Mouse (Mus musculus) testis, adult 2 months (tissue): ENCODE measurements around the gene Acot6. TPM values are rescaled to one million over a fixed set of nuclear protein-coding genes. Genes with fewer than 3 reads are reported as not detected.

Experiments
- H3K27ac ChIP-seq: fragments of 200-500 bp; 2 replicates; pipeline ENCODE4 v1.5.1; 2012; ENCODE audit warnings: low read depth, low read length; ENCODE audit not compliant: control insufficient read depth, insufficient read depth
- H3K27me3 ChIP-seq: fragments of 200-500 bp; 2 replicates; pipeline ENCODE4 v1.6.1; 2012; ENCODE audit warnings: mild to moderate bottlenecking, low read length, moderate library complexity; ENCODE audit not compliant: control insufficient read depth, insufficient read depth
- H3K36me3 ChIP-seq: fragments of 200-500 bp; 2 replicates; pipeline ENCODE4 v1.6.1; 2012; ENCODE audit warnings: mild to moderate bottlenecking, low read length; ENCODE audit not compliant: control insufficient read depth, insufficient read depth
- H3K4me1 ChIP-seq: fragments of 200-500 bp; 2 replicates; pipeline ENCODE4 v1.6.1; 2012; ENCODE audit warnings: low read length; ENCODE audit not compliant: control insufficient read depth, insufficient read depth
- H3K4me3 ChIP-seq: fragments of 200-500 bp; 2 replicates; pipeline ENCODE4 v1.5.1; 2012; ENCODE audit warnings: low read depth, mild to moderate bottlenecking, low read length, moderate library complexity, mixed read lengths; ENCODE audit not compliant: control insufficient read depth
- CTCF ChIP-seq: fragments of 200-500 bp; IDR thresholded peaks from 2 replicates; pipeline ENCODE4 v1.5.1; 2012; ENCODE audit warnings: low read depth, mild to moderate bottlenecking, inconsistent platforms, low read length, moderate library complexity; ENCODE audit not compliant: control insufficient read depth, insufficient read depth, insufficient replicate concordance
- POLR2A ChIP-seq: fragments of 200-500 bp; IDR thresholded peaks from 2 replicates; pipeline ENCODE4 v1.6.1; 2012; ENCODE audit warnings: low read depth, mild to moderate bottlenecking, inconsistent platforms, low read length, moderate library complexity; ENCODE audit not compliant: control insufficient read depth
- polyA plus RNA-seq: library from polyadenylated mRNA; depleted of rRNA; stranded (reverse); fragments of >200 nt; gene quantifications from 2 replicates; pipeline ENCODE4 v1.2.3, GENCODE M21; 2012

Acot6 gene
- polyA plus RNA-seq, 1 experiment = 0.41 TPM

DNA sequence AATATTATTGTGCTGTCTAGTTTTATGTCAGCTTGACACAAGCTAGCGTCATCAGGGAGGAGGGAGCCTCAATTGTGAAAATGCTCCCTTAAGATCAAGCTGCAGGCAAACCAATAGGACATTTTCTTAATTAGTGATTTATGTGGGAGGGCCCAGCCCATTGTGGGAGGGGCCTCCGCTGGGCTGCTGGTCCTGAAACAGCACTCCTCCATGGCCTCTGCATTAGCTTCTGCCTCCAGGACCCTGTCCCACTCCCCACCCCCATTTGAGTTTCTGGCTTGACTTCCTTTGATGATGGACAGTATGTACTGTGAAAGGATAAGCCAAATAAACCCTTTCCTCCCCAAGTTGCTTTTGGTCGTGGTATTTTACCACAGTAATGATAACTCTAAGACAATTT is 6.6 kb downstream of the Acot6 start:
- TF ChIP-seq POLR2A = no peak
- TF ChIP-seq CTCF = no peak
- no peak overlapping the region for H3K27ac ChIP-seq

DNA sequence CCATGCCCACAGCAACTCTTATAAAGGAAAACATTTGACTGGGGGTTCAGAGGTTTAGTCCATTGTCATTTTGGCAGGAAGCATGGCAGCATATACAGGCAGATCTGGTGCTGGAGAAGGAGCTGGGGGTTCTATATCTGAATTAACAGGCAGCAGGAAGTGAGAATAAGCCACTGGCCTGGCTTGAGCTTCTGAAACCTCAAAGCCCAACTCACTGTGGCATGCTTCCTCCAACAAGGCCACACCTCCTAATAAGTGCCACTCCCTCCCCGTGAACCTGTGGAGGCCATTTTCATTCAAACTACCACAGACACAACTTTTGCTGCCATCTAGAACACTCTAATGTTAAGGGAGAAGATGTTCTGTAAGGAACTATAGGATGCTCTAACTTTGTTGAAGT is 7.2 kb downstream of the Acot6 start:
- H3K4me3 ChIP-seq = no peak overlapping the region
- no peak for TF ChIP-seq POLR2A
- no peak for TF ChIP-seq CTCF

More for the DNA sequence above, 6.6 kb downstream of the Acot6 start:
- H3K4me1 ChIP-seq = no peaks in the 10 kb centered on the region
- no peak overlapping the region for H3K4me3 ChIP-seq
- H3K36me3 ChIP-seq = no peaks in the 10 kb centered on the region
- no peaks in the 10 kb centered on the region for H3K27me3 ChIP-seq

DNA sequence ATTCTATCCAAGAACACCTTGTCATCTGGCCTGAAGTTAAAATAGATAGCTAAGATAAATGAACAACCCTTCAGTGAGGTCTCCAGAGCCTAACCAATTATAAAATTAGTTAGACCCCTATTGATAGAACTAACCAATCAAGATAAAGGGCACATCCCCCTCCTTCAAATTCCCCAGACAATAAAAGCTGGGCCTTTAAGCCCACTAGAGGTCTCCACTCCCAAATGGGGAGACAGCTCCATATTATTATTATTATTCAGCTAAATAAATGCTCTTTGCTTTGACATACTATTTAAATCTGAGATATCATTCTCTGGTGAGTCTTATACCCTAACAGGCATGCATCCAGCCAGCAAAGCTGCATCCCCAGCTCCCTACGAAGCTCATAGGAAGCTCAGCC is 9.5 kb downstream of the Acot6 start:
- H3K4me3 ChIP-seq = no peak overlapping the region
- TF ChIP-seq POLR2A (no peak), CTCF (no peak)
- H3K27ac ChIP-seq = no peak overlapping the region

More for the DNA sequence above, 7.2 kb downstream of the Acot6 start:
- no peaks in the 10 kb centered on the region for H3K4me1 ChIP-seq
- no peak overlapping the region for H3K27ac ChIP-seq
- no peaks in the 10 kb centered on the region for H3K27me3 ChIP-seq
- no peaks in the 10 kb centered on the region for H3K36me3 ChIP-seq

DNA sequence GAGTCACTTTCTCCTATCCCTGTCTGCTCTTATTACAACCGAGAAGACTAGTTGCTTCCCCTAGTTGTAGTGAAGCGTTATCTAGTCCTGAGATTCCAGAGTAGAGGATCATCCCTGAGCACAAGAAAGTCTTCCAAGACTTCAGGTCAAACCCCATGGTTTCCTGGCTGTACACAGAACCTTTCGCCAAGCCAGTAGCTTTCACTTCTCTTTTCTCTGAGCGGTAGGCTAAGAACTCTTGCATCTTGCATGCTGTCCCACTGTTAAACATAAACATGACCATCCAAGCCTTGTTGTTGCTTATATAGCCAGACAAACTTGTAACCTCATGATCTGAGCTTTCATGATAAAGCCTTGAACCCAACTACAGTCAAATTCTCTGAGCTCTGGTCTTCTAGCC is 10.4 kb downstream of the Acot6 start:
- H3K36me3 ChIP-seq = no peaks in the 10 kb centered on the region
- peaks cover 5% of the 10 kb centered on the region for H3K4me1 ChIP-seq
- no peak overlapping the region for H3K27ac ChIP-seq
- H3K27me3 ChIP-seq = no peaks in the 10 kb centered on the region
- TF ChIP-seq POLR2A = no peak
- no peak for TF ChIP-seq CTCF
- H3K4me3 ChIP-seq = no peak overlapping the region

More for the DNA sequence above, 9.5 kb downstream of the Acot6 start:
- Histone ChIP-seq H3K4me1 (peaks cover 4% of the 10 kb centered on the region), H3K36me3 (no peaks in the 10 kb centered on the region), H3K27me3 (no peaks in the 10 kb centered on the region)

DNA sequence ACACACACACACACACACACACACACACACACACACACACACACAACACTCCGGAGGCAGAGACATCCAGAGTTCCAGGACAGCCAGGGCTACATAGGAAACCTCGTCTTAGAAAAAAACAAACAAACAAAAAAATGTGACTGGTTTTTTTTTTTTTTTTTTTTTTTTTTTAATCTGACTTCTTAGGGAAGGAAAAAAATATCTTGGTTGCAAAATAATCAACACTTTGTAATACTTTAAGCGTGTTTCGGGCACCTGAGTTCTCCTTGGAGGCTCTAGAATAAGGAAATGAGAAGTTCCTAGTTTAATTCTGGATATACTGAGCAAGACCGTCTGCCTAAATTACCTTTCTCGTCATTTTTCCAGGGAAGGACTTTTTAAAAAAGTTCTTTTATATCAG is 13.2 kb downstream of the Acot6 start:
- H3K4me1 ChIP-seq = peaks cover 5% of the 10 kb centered on the region
- no peak for TF ChIP-seq POLR2A
- no peak for TF ChIP-seq CTCF
- H3K36me3 ChIP-seq = no peaks in the 10 kb centered on the region
- H3K27me3 ChIP-seq = no peaks in the 10 kb centered on the region
- no peak overlapping the region for H3K27ac ChIP-seq
- H3K4me3 ChIP-seq = peak overlapping the region; percentile 27; the same call in 1 of the 2 replicates

DNA sequence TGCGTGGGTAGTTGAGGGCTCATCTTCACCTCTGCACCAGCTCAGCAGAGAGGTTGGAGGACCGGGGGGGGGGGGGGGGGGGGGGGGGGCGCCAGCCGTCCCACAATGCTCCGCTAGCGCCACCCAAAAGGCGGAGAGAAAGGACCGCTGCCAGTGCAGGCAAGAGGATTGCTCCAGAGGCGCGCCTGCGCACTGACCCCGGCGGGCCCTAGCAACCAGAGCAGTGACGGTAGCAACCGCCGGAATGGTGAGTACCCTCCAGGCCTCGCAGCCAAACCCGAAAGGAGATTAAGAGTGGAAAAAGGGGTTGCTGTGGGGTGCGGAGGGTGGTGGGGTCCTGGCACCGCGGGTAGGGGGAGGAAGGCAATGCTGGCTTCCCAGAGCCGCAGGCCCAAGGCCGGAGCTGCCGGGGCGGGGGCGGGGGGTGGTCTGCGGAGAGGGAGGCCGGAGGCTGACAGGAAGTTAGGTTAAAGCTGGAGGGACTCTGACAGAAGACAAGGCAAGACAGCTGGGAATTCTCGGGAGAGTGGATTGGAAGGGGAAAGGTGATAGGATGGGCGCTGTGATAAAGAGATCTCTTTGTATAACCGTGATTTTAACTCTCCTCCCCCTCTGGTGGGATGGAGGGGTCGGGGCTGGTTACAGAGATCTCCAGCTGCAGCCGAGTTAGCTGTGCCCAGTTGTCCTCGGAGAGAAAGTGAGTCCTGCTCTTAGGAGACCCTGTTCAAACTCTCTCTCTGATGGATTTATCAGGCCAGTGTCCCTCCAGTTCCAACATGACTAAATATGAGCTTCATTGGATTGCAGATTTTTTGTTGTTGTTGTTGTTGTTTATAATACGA is 13.9 kb downstream of the Acot6 start, which contains the start of gene Dnal1:
Gene Dnal1 (plus strand): TSS at position 214 of the 842 bp plus-strand sequence.
- peak within 1 kb of the TSS; percentile 87 for H3K27ac ChIP-seq
- TF ChIP-seq POLR2A (peak; percentile 70; the same call in 1 of the 2 replicates), CTCF (no peak)
- no peaks in the 10 kb centered on the region for H3K27me3 ChIP-seq
- H3K4me1 ChIP-seq = peaks cover 5% of the 10 kb centered on the region
- H3K36me3 ChIP-seq = no peaks in the 10 kb centered on the region
- peak within 1 kb of the TSS; percentile 97 for H3K4me3 ChIP-seq

DNA sequence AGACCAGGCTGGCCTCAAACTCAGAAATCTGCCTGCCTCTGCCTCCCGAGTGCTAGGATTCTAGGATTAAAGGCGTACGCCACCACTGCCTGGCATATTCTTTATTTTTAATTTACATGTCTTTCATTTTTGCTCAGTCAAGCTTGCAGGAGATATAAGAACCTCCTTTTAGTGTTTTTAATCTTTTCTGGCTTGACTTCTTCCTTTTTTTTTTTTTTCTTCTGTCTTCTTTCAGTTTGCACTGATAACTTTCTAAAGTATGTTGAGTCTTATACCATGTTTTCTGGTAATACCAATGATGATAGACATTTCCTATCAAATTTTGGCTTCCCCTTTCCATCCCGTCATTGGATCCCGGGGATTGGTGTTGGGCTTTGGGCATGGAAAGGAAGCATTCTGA is 19.1 kb downstream of the Acot6 start:
- peaks cover 5% of the 10 kb centered on the region for H3K4me1 ChIP-seq
- no peak overlapping the region for H3K27ac ChIP-seq
- no peak for TF ChIP-seq POLR2A
- no peak for TF ChIP-seq CTCF
- H3K27me3 ChIP-seq = no peaks in the 10 kb centered on the region
- no peak overlapping the region for H3K4me3 ChIP-seq
- H3K36me3 ChIP-seq = no peaks in the 10 kb centered on the region

DNA sequence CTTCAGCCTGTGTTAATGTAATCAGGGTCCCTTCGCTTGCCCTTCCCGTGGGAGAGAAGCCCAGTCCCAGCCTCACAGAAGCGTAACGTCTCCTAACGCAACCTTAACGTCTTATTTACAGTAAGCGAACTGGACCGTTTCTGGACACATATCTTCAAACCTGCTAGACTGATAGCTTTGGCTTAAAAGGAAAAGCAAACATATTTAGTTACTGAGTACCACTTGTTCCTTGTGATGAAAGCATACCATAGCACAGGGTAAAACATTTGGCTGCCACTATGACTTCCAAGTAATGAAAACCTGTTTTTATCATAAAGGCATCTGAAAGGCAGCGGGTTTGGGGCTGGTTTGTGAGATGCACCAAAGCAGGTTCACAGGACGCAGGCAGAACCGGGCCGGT is 25.4 kb downstream of the Acot6 start:
- no peak overlapping the region for H3K27ac ChIP-seq

More for the DNA sequence above, 25.4 kb downstream of the Acot6 start:
- TF ChIP-seq CTCF = no peak
- no peak for TF ChIP-seq POLR2A
- H3K4me3 ChIP-seq = no peak overlapping the region
- no peaks in the 10 kb centered on the region for H3K4me1 ChIP-seq
- H3K36me3 ChIP-seq = peaks cover 2% of the 10 kb centered on the region
- H3K27me3 ChIP-seq = no peaks in the 10 kb centered on the region
